Mouse (Mus musculus) spleen, postnatal 4 days (tissue): ENCODE measurements at regions not wholly inside any gene's neighbourhood (a gene's known extent, or its start where the extent isn't known, plus 50 kb on each side); places are given as distances from the start of the nearest gene placed in this dataset.

Experiments
- DNase-seq, 2 experiments: peaks; one replicate each; pipeline ENCODE4 v3.0.0; 2022; ENCODE audit warnings: low spot score in 2 of 2

DNA sequence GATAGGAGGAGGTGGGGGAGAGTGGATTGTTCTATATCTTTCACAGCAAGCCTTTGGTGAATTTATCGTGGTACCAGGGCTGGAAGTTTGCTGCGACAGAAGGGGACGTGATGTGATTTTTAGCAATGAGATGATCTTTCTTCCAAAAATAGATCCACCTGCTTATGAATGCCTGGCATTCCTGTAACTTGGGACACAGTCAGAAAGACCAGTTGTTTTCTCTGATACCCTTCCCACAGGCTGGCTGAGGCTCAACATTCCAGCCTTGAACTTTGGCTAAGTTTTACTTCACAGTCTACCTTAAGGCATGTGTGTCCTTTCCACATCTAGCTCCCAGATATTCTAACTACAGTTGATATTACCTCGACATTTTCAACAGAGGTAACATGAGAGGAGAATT, 1434.1 kb downstream of the Slc22a22 start:
- DNase-seq, result no peak

DNA sequence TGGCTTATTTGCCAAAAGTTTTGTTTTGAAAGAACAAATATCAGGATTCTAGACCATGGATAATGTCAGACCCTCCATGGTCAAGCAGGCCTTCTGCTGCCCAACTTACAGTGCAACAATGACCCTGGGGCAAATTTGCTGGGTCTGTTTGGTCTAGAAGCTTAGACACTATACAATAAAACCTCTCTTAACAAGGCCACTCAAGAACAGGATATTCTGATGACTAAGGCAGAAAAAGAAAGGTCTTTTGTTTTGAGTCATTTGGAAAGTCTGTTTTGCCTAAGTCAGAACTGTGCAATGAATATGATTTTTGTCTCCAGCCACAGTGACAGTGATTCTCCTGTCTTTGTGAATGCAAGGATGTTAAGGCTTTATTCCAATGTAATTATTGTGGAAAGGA, 1435.0 kb downstream of the Slc22a22 start:
- no peak for DNase-seq

DNA sequence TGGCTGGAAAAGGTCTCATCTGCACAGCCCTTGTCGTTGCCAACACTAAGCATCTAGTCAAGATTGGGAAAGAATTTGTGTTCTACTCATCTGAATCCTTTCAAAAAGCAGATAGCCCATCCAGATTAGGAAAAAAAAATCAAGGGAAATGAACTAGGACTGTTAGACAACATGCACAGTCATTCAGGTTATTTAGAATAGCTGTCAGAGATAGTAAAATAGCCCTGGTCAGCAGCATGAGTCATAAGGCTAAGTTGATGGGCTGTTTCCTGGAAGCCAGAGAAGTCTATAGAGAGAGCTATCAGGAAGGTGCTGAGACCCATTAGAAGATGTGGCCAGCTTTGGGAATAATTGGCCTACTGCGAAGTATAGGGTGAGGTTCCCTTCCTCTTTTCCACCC, 1447.4 kb downstream of the Slc22a22 start:
- no peak for DNase-seq

DNA sequence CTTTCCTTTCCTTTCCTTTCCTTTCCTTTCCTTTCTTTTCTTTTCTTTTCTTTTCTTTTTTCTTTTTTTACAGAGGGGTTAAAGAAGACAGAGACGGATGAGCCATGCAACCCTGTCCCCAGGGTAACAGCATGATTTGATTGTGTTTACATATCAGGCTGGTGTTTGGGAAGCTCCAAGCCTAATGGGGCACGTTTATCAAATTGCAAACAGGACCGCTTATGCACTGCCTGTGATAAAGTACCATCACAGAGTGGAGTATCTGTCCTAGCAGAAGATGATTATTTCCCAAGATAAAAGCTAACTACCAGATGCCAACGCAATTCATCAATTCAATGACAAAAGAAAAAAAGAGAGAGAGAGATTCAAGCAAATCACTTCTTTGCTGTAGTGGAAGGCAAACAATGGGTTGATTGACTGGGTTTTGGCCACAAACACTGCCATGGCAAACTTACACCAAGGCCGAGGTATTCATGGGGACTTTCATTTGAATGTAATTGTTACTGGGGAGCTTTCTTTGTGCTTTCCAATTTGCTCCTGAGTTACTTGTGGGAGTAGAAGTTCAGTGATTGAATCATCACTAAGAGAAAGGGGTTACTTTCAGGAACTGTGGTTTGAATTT, 1450.1 kb downstream of the Slc22a22 start:
- DNase-seq, result no peak

DNA sequence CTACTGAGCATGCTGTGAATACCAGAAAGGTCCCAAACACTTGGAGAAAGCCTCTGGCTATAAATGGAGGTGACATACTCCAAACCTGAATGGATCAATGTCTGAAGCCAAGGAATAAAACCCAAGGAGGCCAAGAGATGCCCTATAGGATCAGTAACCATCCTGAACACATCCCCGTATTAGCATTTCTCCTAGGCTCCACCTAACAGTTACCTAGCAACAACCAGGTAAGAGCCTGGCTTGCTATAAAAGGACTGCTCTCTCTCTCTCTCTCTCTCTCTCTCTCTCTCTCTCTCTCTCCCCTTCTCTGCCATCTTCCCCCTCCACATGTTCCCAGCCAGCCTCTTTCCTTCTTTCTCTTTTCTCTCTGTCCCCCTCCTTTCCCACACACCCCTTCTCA, 1452.7 kb downstream of the Slc22a22 start:
- no peak for DNase-seq

DNA sequence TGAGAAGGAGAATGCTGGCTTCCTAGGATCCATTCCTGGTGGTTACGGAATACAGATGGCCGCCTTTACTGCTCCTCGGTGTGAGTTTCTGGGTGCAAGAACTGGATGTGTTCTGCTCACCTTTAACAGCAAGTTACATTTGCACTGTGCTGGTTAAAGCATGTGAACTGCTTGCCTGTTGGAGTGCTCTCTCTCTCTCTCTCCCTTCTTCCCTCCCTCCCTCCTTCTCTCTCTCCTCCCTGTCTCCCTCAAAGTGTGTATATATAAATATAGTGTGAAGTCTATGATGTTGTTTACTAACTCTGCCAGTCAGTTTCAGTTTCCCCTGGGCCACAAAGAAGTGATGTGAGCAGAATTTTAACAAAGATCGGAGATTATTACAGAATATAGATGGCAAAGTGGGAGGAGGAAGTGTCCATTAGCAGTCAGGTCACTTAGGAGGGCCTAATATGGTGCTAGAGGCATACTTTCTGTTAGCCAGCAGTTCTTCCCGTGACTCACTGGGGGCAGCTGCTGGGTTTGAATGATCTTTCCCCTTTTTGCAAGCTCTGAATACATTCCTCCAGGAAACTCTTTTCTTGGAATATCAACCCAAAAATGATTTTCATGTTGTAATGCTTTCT, 1453.5 kb downstream of the Slc22a22 start:
- DNase-seq, result no peak

DNA sequence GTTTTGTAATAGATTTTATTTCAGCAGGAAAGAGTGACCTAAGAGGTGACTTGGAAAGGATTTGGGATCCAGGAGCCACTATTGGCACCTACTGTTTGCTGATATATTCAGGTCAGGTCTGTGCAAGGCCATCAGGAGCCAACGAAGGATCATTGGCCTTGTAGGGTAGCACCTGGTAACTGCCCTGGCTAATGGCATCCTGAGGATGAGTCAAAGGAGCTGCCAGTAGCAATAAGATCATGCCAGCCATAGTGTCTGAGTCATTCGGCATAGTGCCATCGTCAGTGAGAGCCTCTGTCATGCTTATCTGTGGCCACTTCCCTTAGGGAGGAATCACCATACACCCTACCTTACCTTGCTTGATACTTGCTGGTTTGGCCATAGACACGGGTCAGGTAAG, 1455.1 kb downstream of the Slc22a22 start:
- DNase-seq, result no peak

DNA sequence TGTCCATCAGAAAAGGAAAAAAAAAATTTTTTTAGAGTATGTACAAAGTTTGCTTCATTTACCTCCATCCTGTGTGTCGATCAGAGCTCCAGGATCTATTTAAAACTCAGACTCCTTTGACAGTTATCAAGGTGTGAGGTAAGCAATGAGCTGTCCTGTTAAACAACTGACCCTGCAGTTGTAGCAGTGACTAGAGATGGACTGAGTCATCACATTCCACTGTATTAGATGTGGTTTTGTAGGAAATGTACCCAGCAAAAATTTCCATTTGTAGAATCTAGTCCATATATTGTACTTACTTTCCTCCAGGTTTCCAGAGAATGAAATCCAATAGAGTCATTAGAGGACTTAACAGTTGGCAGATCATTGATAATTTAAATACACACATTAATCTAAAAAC, 1459.3 kb downstream of the Slc22a22 start:
- DNase-seq, result no peak

DNA sequence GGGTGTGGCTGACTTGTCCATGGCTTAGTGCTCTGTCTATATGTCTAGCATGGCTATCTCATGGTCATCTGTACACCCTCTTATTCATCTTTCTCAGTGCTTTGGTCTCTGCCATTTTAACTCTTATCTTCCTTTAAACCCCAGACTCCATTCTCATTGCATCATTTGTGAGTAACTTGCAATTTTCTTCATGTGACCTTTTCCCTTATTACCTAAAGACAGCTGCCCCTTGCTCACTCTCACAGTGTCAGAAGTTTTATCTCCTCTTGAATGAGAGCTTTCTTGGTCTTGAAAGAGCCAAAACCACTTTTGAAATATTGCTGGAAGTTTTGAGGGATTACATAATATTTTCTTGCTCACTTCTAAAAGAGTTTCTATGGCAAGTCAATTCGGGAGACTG, 1459.9 kb downstream of the Slc22a22 start:
- DNase-seq, result no peak

DNA sequence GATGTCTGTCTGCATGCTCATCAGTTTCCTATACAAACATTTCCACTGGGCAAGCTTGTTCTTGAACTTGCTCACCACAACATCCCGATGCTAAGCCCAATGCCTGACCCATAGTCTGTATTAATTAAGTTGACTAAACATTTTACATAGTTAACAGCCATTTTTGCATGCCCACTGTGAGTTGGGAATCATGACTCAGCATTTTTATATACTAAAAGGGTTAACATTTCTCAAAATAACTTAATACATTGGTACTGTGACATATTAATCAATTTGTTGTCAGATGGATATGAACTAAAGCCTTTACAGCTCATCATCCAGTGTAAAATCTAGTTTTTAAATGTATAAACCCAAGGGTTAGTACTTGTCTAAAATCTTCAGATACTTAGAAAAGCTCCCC, 1461.4 kb downstream of the Slc22a22 start:
- no peak for DNase-seq

DNA sequence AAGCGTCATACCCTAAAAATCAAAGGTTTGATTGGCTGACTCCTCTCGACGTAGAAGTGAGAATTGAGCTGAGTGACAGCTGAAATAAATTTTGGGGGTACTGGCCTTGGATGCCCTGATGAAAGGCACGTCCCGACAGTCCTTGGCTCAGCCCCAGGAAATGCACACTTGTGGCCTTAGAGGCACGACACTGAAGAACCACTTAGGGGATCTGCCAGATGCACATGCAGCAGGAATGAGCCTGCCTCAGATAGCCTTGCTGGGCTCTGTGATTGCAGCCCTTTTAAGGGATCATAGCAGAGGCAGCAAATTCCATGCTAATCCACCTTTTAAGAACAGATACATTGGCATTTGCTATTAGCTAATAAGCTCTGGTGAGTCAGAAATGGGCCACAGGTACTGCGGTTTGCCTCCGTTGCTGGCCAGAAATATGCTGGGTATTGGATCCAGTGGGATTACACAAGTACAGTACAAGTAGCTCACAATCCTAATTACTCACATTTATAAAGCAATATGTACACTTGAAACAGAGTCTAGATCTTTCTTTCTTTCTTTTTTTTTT, 1463.3 kb downstream of the Slc22a22 start:
- DNase-seq, result no peak

DNA sequence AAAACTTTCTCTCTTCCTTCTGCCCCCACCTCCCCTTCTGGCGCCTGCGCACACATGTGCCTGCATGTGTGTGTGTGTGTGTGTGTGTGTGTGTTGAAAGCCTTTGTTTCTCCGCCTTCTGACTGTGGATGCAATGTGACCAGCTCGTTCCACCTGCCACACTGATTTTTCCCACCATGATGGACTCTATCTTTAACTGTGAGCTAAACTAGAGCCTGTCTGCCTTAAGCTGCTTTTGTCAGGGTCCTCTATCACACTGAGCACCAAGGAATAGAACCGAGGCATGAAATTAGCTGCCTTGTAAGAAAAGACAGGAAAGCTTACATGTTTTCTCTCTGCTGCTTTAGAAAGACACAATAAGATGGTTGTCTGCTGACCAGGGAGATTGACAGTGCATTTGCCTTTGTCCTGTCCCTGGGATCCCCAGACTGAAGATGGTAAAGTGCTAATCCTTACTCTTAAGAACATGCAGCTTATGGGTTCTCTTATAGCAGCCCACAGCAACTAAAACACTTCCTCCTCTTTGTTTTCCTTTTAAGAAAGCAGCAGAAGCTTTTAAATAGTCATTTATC, 1468.7 kb downstream of the Slc22a22 start:
- no peak for DNase-seq

DNA sequence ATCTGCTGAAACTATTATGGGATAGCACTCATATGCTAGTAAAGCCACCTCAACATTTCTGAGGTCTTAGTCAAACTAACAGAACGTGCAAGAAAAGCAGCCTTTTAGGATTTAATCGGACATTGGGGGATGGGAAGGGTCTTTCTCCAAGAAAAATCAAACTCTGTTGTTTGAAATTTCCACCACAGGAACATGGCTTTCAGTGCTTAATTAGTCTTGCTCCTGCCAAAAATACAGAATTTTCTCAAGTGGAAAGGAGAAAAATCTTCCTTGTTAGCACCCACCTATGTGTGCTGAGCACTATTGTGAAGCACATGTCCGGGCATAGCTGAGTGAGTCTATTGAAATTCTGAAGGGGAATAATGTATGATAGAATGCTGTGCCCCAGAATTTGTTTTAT, 1470.0 kb downstream of the Slc22a22 start:
- no peak for DNase-seq

DNA sequence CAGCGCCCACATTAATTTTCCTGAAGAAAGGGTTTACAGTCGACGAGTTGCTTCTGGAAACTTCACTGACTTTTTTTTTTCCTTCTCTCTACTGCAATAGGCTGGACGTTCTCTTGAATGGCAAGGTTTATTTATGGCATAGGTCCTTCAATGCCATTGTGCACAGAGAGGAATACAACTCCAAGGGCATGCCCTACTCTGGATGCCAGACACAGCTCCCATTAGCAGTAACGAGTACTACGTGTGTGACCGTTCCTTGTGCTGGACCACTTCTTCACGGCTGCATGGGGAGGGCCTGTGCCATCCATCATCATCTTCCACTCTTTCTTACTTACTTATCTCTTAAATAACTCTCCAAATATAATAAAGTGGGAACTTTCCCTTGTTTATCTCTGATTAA, 1472.1 kb downstream of the Slc22a22 start:
- DNase-seq, result no peak

DNA sequence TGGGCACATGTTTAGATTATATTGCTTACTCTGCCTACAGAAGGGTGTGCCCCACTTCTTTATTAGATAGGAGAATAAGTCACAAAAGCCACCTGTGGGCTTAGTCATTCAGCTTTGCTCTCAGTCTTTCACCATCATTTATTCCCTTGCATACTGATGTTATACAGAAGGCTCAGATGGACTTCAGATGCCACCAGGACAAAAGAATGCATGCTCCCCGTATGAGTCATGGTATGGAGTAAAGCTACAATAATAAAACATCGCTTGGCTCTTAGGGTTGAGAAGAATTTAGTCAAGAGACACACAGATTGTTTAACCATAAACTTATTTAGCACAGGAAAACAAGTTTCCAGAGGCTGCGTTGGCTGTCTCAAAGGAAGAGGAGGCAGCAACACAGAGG, 1473.5 kb downstream of the Slc22a22 start:
- no peak for DNase-seq

DNA sequence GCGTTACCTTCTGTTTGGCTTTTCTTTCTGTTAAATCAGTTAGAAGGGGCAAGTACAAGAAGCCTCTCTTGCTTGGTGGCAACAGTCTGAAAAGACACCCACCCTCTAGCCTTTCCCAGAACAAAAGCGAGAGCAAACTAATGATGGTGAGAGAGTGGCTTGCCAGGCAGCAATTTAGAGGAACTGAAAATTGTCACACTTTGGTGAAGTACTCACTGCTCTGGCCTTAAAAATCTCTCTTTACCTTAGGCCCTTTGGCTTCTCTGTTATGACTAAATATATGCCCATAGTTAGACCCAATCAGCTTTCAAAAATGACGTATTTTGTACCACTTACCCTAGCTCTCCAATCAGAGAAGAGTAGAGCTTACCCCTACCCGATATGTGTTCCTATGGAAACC, 1477.8 kb downstream of the Slc22a22 start:
- DNase-seq, result no peak

DNA sequence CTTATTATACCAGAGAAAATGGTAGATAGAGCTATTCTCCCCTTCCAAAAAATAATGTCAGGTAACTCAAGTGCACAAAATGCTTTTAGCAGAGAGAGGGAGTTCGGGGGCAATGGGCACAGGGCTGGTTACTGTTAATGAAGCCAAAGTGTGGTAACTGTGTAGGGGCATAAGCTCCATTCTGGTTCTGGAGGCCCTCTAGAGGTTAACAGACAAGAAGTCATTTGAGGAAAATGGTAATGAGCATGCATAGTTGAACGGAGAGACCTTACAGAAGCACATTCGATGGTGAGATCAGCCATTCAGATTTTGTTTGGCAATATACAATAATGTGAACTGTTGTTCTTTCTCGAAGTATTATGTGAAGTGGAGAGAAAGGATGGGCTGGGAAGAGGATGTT, 1479.4 kb downstream of the Slc22a22 start:
- DNase-seq, result no peak

DNA sequence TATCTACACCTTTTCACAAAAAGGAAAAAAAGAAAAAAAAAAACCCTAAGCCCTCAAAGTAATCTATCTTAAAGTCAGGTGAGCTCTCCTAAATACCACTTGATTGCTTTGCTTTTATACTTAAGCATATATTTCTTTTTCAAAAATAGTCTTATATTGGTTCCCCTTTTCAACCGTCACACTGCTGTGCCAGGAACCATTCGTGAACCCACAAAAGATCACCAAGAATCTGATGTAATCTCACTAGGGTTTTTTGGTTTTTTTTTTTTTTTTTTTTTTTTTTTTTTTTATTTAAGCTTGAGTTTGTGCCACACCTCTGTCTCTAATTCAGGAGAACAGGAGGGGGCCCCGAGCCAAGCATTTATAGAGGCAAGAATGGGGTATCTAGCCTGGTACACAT, 1482.7 kb downstream of the Slc22a22 start:
- no peak for DNase-seq

DNA sequence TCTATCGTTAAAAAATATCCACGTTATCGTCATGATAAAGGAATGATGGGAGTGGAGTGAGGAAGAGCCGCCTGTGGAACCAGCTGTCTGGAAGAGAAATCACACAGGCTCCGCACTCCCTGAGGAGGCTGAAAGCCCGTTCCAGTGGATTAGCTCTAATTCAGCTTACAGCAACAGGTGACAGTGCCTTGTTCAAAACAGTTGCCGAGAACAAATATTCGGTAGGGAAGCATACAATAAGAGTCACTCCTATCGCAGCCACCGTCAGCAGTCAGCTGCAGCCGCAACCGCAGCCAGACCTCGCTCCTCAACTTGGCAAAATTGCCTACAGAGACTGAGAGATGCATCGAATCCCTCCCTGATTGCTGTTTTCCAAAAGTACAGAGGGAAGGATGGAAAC, 1501.6 kb downstream of the Slc22a22 start:
- DNase-seq, result no peak

DNA sequence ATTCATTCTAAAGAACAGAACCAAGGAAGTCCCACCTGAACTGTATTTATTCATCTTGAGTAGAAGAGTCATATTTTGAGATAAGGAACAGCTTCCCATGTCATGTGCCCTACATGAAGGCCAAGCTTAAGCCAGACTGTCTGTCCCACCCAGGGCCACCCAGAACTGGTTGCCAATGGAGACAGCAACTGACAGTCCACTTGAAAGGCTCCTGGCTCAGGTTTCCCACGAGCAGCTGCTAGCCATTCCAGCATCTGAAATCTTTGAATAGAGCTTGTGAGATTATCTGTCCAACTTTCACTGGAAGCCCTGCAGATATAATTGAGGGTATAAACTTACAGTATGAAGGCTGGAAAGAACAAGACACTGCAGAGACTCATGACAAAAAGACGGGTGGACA, 1510.6 kb downstream of the Slc22a22 start:
- DNase-seq, result no peak

DNA sequence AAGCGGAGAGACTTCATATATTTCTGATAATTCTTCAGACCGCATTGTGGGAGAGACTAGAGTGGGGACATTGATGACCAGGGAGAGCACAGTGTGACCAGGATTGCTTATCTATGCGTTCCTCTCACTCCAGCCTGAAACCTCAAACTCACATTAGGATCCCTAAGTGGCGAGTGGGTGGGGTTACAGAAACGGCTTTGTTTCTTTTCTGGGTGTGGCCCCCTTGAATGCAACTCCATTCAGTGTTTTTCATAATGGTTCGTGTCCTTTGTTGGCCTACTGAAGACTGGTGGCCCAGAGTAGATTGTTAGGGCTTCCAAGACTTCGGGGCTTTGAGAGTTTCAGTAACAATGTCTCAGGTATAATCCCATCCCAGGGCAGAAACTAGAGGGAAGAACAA, 1512.1 kb downstream of the Slc22a22 start:
- no peak for DNase-seq

DNA sequence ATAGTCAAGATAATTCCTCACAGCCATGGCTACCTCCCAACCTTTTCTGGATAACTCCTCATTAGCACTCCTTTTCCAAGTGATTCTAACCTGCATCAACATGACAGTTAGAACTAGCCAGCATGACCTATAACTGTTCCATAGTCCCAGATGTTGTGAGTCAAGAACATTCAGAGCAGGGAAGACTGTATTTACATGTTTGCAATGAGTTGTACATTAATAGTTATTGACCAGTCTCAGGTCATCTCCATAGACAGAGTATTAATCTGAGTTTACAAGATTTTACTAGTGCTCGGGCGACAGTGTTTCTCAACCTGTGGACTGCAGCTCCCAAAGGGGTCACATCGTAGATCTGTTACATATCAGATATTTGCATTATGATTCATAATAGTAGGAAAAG, 1515.3 kb downstream of the Slc22a22 start:
- no peak for DNase-seq
